In the genomic region with DNA sequence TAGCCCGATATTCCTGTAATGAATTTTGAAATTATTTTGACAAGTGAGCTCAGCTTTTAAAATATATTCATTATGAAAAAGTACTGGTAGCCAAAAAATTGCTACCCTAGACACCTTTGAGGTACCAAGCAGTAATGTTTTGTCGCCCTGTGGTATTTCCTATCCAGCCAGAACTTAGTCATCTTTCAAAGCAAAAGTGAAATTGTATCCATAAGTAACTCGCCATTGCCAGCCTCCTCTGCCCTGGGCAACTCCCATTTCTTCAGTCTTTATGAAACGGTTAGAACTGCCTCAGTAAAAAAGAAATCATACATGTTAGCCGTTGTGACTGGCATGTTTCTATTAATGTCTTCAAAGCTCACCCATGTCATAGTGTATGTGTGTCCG, we compare ENCODE assay signal across 8 mouse cellular contexts. TPM values are rescaled to one million over a fixed set of nuclear protein-coding genes. Genes with fewer than 3 reads are reported as not detected.
DNase-seq lines count a peak whose midpoint lies in the region; ATAC-seq and TF ChIP-seq lines count a peak whose summit lies in the region.

No protein-coding gene starts in this region.

- no peak for TF ChIP-seq CTCF in lung, adult 2 months (IDR thresholded peaks at IDR 0.05; ENCODE audit: insufficient read depth, low read length)
- TF ChIP-seq CTCF in hindbrain, postnatal 0 days (IDR thresholded peaks at IDR 0.05; ENCODE audit: low read depth): no peak

- peak overlapping the region; percentile 52 for H3K4me3 ChIP-seq in lung, adult 2 months (replicated peaks; ENCODE audit: extremely low read depth, low read depth, low read length)
- H3K4me3 ChIP-seq in hindbrain, postnatal 0 days (ENCODE audit: low read length): peak overlapping the region; percentile 77
- H3K4me3 ChIP-seq in midbrain, embryonic 16.5 days (ENCODE audit: low read depth, low read length): peak overlapping the region; percentile 70

- 0 out of 2 replicates have a peak, but pooled peaks cover 6% of the 10 kb centered on the region for H3K4me1 ChIP-seq in lung, adult 2 months (ENCODE audit: control insufficient read depth, insufficient read depth, low read length)
- H3K4me1 ChIP-seq in hindbrain, postnatal 0 days (ENCODE audit: insufficient read depth, low read length): peaks cover 7% of the 10 kb centered on the region
- H3K4me1 ChIP-seq in midbrain, embryonic 16.5 days (ENCODE audit: control insufficient read depth, insufficient read depth, low read length): peaks cover 8% of the 10 kb centered on the region

- ATAC-seq in common myeloid progenitor, adult 5-6 weeks (replicated peaks; ENCODE audit: low read depth, poor library complexity, severe bottlenecking): peak; percentile 59
- ATAC-seq in hindbrain, postnatal 0 days: no peak
- ATAC-seq in midbrain, embryonic 16.5 days: no peak

- peak overlapping the region; percentile 64 for H3K4me2 ChIP-seq in hindbrain, postnatal 0 days (ENCODE audit: low read depth, low read length)
- peak overlapping the region; percentile 60 for H3K4me2 ChIP-seq in midbrain, embryonic 16.5 days (ENCODE audit: low read length)

- 31% methylated on average over 6 of the region's 6 CpGs for WGBS in lung, adult 2 months
- WGBS in hindbrain, postnatal 0 days: 67% methylated on average over 6 of the region's 6 CpGs
- WGBS in midbrain, embryonic 16.5 days: 75% methylated on average over 6 of the region's 6 CpGs

- no peak for TF ChIP-seq POLR2A in lung, adult 2 months (IDR thresholded peaks at IDR 0.05; ENCODE audit: borderline replicate concordance, extremely low read depth, low read depth, low read length)

- DNase-seq in lung, adult 2 months: no peak
- DNase-seq in lung, postnatal 4 days: no peak
- DNase-seq in hindbrain, postnatal 0 days (ENCODE audit: low spot score): no peak
- DNase-seq in right cerebral cortex, postnatal 36 days (ENCODE audit: low spot score in 2 of 2): no peak
- DNase-seq in adrenal gland, adult 8-10 months: no peak
- DNase-seq in spleen, adult 18-20 months: no peak

- no peak overlapping the region for H3K9ac ChIP-seq in hindbrain, postnatal 0 days (replicated peaks; ENCODE audit: low read length)
- H3K9ac ChIP-seq in midbrain, embryonic 16.5 days (ENCODE audit: low read depth, low read length): no peak overlapping the region

- no peaks in the 10 kb centered on the region for H3K9me3 ChIP-seq in hindbrain, postnatal 0 days (ENCODE audit: low read length)
- H3K9me3 ChIP-seq in midbrain, embryonic 16.5 days (replicated peaks; ENCODE audit: control insufficient read depth, low read length, poor library complexity, severe bottlenecking): no peaks in the 10 kb centered on the region

- H3K27ac ChIP-seq in hindbrain, postnatal 0 days: no peak overlapping the region
- H3K27ac ChIP-seq in midbrain, embryonic 16.5 days (ENCODE audit: low read length): no peak overlapping the region

- H3K27me3 ChIP-seq in hindbrain, postnatal 0 days (ENCODE audit: insufficient read depth, low read length): no peaks in the 10 kb centered on the region
- no peaks in the 10 kb centered on the region for H3K27me3 ChIP-seq in midbrain, embryonic 16.5 days (ENCODE audit: control insufficient read depth, insufficient read depth, low read depth, low read length)

- H3K36me3 ChIP-seq in hindbrain, postnatal 0 days (ENCODE audit: insufficient read depth, low read length): no peaks in the 10 kb centered on the region
- H3K36me3 ChIP-seq in midbrain, embryonic 16.5 days (ENCODE audit: control insufficient read depth, insufficient read depth, low read length): no peaks in the 10 kb centered on the region

RNA-seq across cellular contexts. Expression of a gene that starts 7.6 kb away (rescaled TPM):
- 3.7 and 4.3 TPM in 2 replicates for polyA plus RNA-seq in lung, adult 2 months (2012; rRNA removed)
- total RNA-seq in common myeloid progenitor, adult 5-6 weeks (2017): 11.9 and 16.8 TPM in 2 replicates
- total RNA-seq in hindbrain, postnatal 0 days (2014; rRNA removed): 0.11 TPM in 1 of 2 replicates, not detected in the other
- polyA plus RNA-seq in hindbrain, postnatal 0 days (2015; fragmentation: Nextera tagmentation; extraction: Ambion mirVana): 0.32 and 0.41 TPM in 2 replicates
- polyA plus RNA-seq in midbrain, embryonic 16.5 days (2015; fragmentation: Nextera tagmentation; extraction: Ambion mirVana): 0.25 and 0.33 TPM in 2 replicates
- total RNA-seq in adrenal gland, adult 8-10 months (2022): 1 to 10 TPM; 3.1 to 4.1 (median 3.6) TPM

RNA-seq across cellular contexts. Expression of a gene that starts 8.1 kb away (rescaled TPM):
- 173 and 232 TPM in 2 replicates for polyA plus RNA-seq in lung, adult 2 months (2012; rRNA removed)
- total RNA-seq in common myeloid progenitor, adult 5-6 weeks (2017): 97.8 and 138 TPM in 2 replicates
- total RNA-seq in hindbrain, postnatal 0 days (2014; rRNA removed): 67.6 and 92.7 TPM in 2 replicates
- polyA plus RNA-seq in hindbrain, postnatal 0 days (2015; fragmentation: Nextera tagmentation; extraction: Ambion mirVana): 140 and 143 TPM in 2 replicates
- 88.7 and 89.7 TPM in 2 replicates for polyA plus RNA-seq in midbrain, embryonic 16.5 days (2015; fragmentation: Nextera tagmentation; extraction: Ambion mirVana)
- 100 to 1,000 TPM; 139 to 158 (median 146) TPM for total RNA-seq in adrenal gland, adult 8-10 months (2022)

RNA-seq across cellular contexts. Expression of a gene that starts 17.3 kb away (rescaled TPM):
- 3.7 and 6.5 TPM in 2 replicates for polyA plus RNA-seq in lung, adult 2 months (2012; rRNA removed)
- 97.9 and 108 TPM in 2 replicates for total RNA-seq in common myeloid progenitor, adult 5-6 weeks (2017)
- total RNA-seq in hindbrain, postnatal 0 days (2014; rRNA removed): 3.8 and 4.1 TPM in 2 replicates
- 37.0 and 43.3 TPM in 2 replicates for polyA plus RNA-seq in hindbrain, postnatal 0 days (2015; fragmentation: Nextera tagmentation; extraction: Ambion mirVana)
- polyA plus RNA-seq in midbrain, embryonic 16.5 days (2015; fragmentation: Nextera tagmentation; extraction: Ambion mirVana): 31.8 and 32.7 TPM in 2 replicates
- total RNA-seq in adrenal gland, adult 8-10 months (2022): 10 to 100 TPM; 18.6 to 33.4 (median 22.0) TPM
